Mouse (Mus musculus) MEL (cell line): Measurements from ENCODE around the gene Selenon. TPM values are rescaled to one million over a fixed set of nuclear protein-coding genes. Genes with fewer than 3 reads are reported as not detected.
A peak's percentile ranks its signal among the peaks of the same experiment; 100 is the strongest.

Experiments
- DNase-seq: peaks from one replicate; pipeline ENCODE4 v3.0.0; 2011; ENCODE audit warnings: low read depth, low spot score
- H3K27ac ChIP-seq: 2 replicates; pipeline ENCODE4 v1.5.1; 2012; ENCODE audit warnings: low read depth, mild to moderate bottlenecking, control low read depth, low read length, moderate library complexity; ENCODE audit not compliant: control insufficient read depth
- H3K27me3 ChIP-seq, 2 experiments: fragments of 150-350 bp in 1 of 2; sonication (generic) in 1 of 2; 2 replicates each; pipeline ENCODE4 v1.6.1; 2012; ENCODE audit warnings: low read length in 2 of 2, mild to moderate bottlenecking in 2 of 2, improper control_type of control experiment in 1 of 2, moderate library complexity in 1 of 2; ENCODE audit not compliant: insufficient read depth in 2 of 2, control insufficient read depth in 1 of 2
- H3K36me3 ChIP-seq, 2 experiments: 2 replicates each; pipeline ENCODE4 v1.6.1; 2012 to 2014; ENCODE audit warnings: low read length in 2 of 2, improper control_type of control experiment in 1 of 2, inconsistent platforms in 1 of 2, mild to moderate bottlenecking in 1 of 2; ENCODE audit not compliant: insufficient read depth in 2 of 2, control insufficient read depth in 1 of 2
- H3K4me1 ChIP-seq, 2 experiments: fragments of 150-350 bp in 1 of 2; sonication (generic) in 1 of 2; 2 replicates each; pipeline ENCODE4 v1.6.1; 2012; ENCODE audit warnings: low read length in 2 of 2, improper control_type of control experiment in 1 of 2, mild to moderate bottlenecking in 1 of 2; ENCODE audit not compliant: insufficient read depth in 2 of 2, control insufficient read depth in 1 of 2
- H3K4me3 ChIP-seq, 2 experiments: fragments of 150-350 bp in 1 of 2; sonication (generic) in 1 of 2; 2 replicates each; pipeline ENCODE4 v1.5.1; 2012; ENCODE audit warnings: low read depth in 2 of 2, low read length in 2 of 2, mild to moderate bottlenecking in 2 of 2, moderate library complexity in 2 of 2, control low read depth in 1 of 2, improper control_type of control experiment in 1 of 2; ENCODE audit not compliant: control insufficient read depth in 1 of 2, insufficient read depth in 1 of 2
- H3K79me2 ChIP-seq: 2 replicates; pipeline ENCODE4 v1.6.1; 2012; ENCODE audit warnings: mild to moderate bottlenecking, low read length, moderate library complexity; ENCODE audit not compliant: control insufficient read depth, poor library complexity, insufficient read depth
- H3K9ac ChIP-seq: 2 replicates; pipeline ENCODE4 v1.6.1; 2012; ENCODE audit warnings: low read depth, mild to moderate bottlenecking, control low read depth, low read length, moderate library complexity; ENCODE audit not compliant: control insufficient read depth, poor library complexity, severe bottlenecking
- H3K9me3 ChIP-seq: fragments of 150-350 bp; sonication (generic); replicated peaks from 2 replicates; pipeline ENCODE4 v1.6.1; 2012; ENCODE audit warnings: mild to moderate bottlenecking, low read length, improper control_type of control experiment, moderate library complexity; ENCODE audit not compliant: insufficient read depth
- BHLHE40 ChIP-seq: IDR thresholded peaks from 2 replicates; pipeline ENCODE4 v1.6.1; 2012; ENCODE audit warnings: low read depth, mild to moderate bottlenecking, inconsistent platforms, low read length, improper control_type of control experiment, borderline replicate concordance
- EP300 ChIP-seq, 2 experiments: IDR thresholded peaks; 2 replicates each; pipeline ENCODE4 v1.6.1; 2011; ENCODE audit warnings: improper control_type of control experiment in 2 of 2, low read length in 2 of 2, low read depth in 1 of 2, mild to moderate bottlenecking in 1 of 2
- JUND ChIP-seq: IDR thresholded peaks from 2 replicates; pipeline ENCODE4 v1.6.1; 2011; ENCODE audit warnings: low read depth, mild to moderate bottlenecking, improper control_type of control experiment, low read length
- RAD21 ChIP-seq: IDR thresholded peaks from 2 replicates; pipeline ENCODE4 v1.6.1; 2011; ENCODE audit warnings: mild to moderate bottlenecking, low read depth, low read length, improper control_type of control experiment
- RCOR1 ChIP-seq: IDR thresholded peaks from 2 replicates; pipeline ENCODE4 v1.6.1; 2012; ENCODE audit warnings: low read depth, mild to moderate bottlenecking, inconsistent platforms, low read length, improper control_type of control experiment
- TAL1 ChIP-seq: IDR thresholded peaks from 2 replicates; pipeline ENCODE4 v1.6.1; 2012; ENCODE audit warnings: mild to moderate bottlenecking, inconsistent platforms, low read length, moderate library complexity, mixed read lengths
- UBTF ChIP-seq: IDR thresholded peaks from 2 replicates; pipeline ENCODE4 v1.6.1; 2012; ENCODE audit warnings: low read depth, mild to moderate bottlenecking, inconsistent platforms, low read length, improper control_type of control experiment, moderate library complexity, borderline replicate concordance; ENCODE audit not compliant: insufficient read depth
- polyA plus RNA-seq, 2 experiments: library from polyadenylated mRNA; stranded (reverse) in 1 of 2; unstranded in 1 of 2; fragments of >175 nt in 1 of 2; fragments of >200 nt in 1 of 2; gene quantifications; 2 replicates each; pipeline versions ENCODE4 v1.2.1 to v1.2.4; 2012; ENCODE audit warnings: low replicate concordance in 2 of 2, low read depth in 1 of 2; ENCODE audit not compliant: insufficient read length in 2 of 2, insufficient read depth in 1 of 2, missing spikeins in 1 of 2
- total RNA-seq: library from RNA; depleted of rRNA; stranded (reverse); fragments of 300-350 nt; gene quantifications from 2 replicates; pipeline ENCODE4 v1.2.3, GENCODE M21; 2012; rRNA removed

The Selenon gene
- total and polyA plus RNA-seq, 3 experiments: 2.9 to 16.3 TPM; not detected in 1

DNA sequence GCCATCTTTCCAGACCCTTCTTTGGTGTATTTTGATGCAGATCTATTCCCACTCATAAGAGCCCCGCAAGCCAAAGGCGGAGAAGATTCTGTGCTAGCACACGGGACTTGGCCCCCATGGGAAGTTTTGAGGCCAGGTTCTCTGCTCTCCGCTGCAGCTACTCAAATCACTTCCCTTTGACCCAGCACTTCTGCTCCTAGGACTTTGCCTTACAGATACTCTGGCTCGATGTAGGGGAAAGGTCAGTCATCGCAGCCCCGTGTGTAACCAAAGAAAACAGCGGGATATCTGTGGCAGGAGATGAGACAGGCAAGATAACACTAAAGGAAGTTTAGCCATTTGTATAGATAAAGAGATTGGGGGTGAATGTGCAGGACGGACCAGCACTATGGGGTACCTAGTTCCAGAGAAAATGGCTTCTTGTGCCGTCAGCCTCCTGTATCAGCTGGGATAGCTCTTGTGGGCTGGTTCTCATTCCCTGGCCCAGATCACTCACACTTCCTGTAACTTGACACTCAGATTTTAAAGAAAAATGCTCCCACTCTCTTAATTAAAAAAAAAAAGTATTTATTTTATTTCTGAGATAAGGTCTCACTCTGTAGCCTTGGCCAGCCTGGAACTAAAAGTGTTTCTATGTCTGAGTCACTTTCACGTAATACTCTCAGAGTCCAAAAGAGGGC, 61.8 kb downstream of the Selenon start:
- Histone ChIP-seq H3K27me3 (peaks cover under 1 to 2% of the 10 kb centered on the region in 2 experiments; a peak in 2 of 4 replicates), H3K9ac (no peak overlapping the region), H3K36me3 (peaks cover 0 to 9% of the 10 kb centered on the region in 2 experiments; a peak in 2 of 4 replicates), H3K27ac (no peak overlapping the region), H3K4me1 (peaks cover 0 to 21% of the 10 kb centered on the region in 2 experiments; a peak in 3 of 4 replicates), H3K4me3 (no peak overlapping the region), H3K79me2 (no peaks in the 10 kb centered on the region), H3K9me3 (no peaks in the 10 kb centered on the region)
- DNase-seq: no peak
- TF ChIP-seq JUND: no peak
- TF ChIP-seq RAD21: peak; percentile 7; the same call in 1 of the 2 replicates

DNA sequence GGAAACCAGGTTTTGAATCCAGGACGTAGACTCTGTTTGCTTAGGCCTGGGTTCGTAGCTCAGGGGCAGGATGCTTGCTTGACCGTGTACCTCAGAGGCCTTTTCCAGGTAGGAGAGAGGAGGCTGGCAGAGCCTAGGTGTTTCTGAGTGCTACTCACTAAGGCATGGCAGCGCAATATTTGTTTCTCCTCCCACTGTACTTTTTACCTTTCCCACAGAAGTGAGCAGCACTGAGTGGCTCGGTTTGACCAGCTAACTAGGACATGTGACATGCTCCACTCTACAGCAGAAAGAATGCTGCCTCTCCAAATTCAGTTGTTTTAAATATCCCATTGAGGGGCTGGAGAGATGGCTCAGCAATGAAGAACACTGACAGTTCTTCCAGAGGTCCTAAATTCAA, 63.8 kb downstream of the Selenon start:
- Histone ChIP-seq H3K27me3 (peaks cover 2% of the 10 kb centered on the region in 2 experiments; a peak in 2 of 4 replicates), H3K4me1 (peaks cover 0 to 6% of the 10 kb centered on the region in 2 experiments; a peak in 2 of 4 replicates), H3K27ac (no peak overlapping the region), H3K36me3 (0 out of 4 replicates have a peak, but pooled peaks cover 0 to 2% of the 10 kb centered on the region in 2 experiments), H3K9me3 (no peaks in the 10 kb centered on the region), H3K4me3 (no peak overlapping the region), H3K9ac (no peak overlapping the region), H3K79me2 (no peaks in the 10 kb centered on the region)
- no peak for DNase-seq
- TF ChIP-seq RAD21 (no peak), TAL1 (no peak), BHLHE40 (no peak), RCOR1 (no peak), UBTF (no peak), EP300 (IDR thresholded peaks at IDR 0.05; ENCODE audit: low read depth in 1 of 2, low read length in 2 of 2) (no peak)
- TF ChIP-seq, all 39 proteins: peak for 0

Other genes starting within 250 kb of the Selenon start
- not detected in 2 replicates for gene Trim63, start 237.0 kb downstream of the Selenon start, total RNA-seq
- not detected for gene Trim63, start 237.0 kb downstream of the Selenon start, polyA plus RNA-seq
- 0.46 and 0.54 TPM in 2 replicates for gene Slc30a2, start 209.0 kb downstream of the Selenon start, total RNA-seq
- gene Slc30a2, start 209.0 kb downstream of the Selenon start, polyA plus RNA-seq: under 1 TPM in 1 of 2 experiments, not detected in 1; 0.39 TPM
- 0.03 and 0.04 TPM in 2 replicates for gene Extl1, start 168.3 kb downstream of the Selenon start, total RNA-seq
- under 1 TPM in 1 of 2 experiments, not detected in 1; 0.33 TPM for gene Extl1, start 168.3 kb downstream of the Selenon start, polyA plus RNA-seq
- 6.0 TPM in 2 replicates for gene Pafah2, start 155.8 kb downstream of the Selenon start, total RNA-seq
- gene Pafah2, start 155.8 kb downstream of the Selenon start, polyA plus RNA-seq: 10 to 100 TPM in 1 of 2 experiments, not detected in 1; 10.6 TPM
- 200 and 214 TPM in 2 replicates for gene Stmn1, start 83.8 kb downstream of the Selenon start, total RNA-seq
- 100 to 1,000 TPM in 1 of 2 experiments, not detected in 1; 350 TPM for gene Stmn1, start 83.8 kb downstream of the Selenon start, polyA plus RNA-seq
- gene Paqr7, start 55.5 kb downstream of the Selenon start, total RNA-seq: 0.19 and 0.26 TPM in 2 replicates
- 1 to 10 TPM in 1 of 2 experiments, not detected in 1; 2.4 TPM for gene Paqr7, start 55.5 kb downstream of the Selenon start, polyA plus RNA-seq
- 12.8 and 14.9 TPM in 2 replicates for gene Aunip, start 41.2 kb downstream of the Selenon start, total RNA-seq
- gene Aunip, start 41.2 kb downstream of the Selenon start, polyA plus RNA-seq: 10 to 100 TPM in 1 of 2 experiments, not detected in 1; 20.6 TPM
- gene Mtfr1l, start 16.8 kb downstream of the Selenon start, total RNA-seq: 44.3 and 52.0 TPM in 2 replicates
- gene Mtfr1l, start 16.8 kb downstream of the Selenon start, polyA plus RNA-seq: 10 to 100 TPM in 1 of 2 experiments, not detected in 1; 88.3 TPM
- 1.6 and 1.9 TPM in 2 replicates for gene Man1c1, start 152.1 kb upstream of the Selenon start, total RNA-seq
- 1 to 10 TPM in 1 of 2 experiments, not detected in 1; 5.2 TPM for gene Man1c1, start 152.1 kb upstream of the Selenon start, polyA plus RNA-seq
- 16.6 and 24.8 TPM in 2 replicates for gene Ldlrap1, start 215.9 kb upstream of the Selenon start, total RNA-seq
- 10 to 100 TPM in 1 of 2 experiments, not detected in 1; 23.7 TPM for gene Ldlrap1, start 215.9 kb upstream of the Selenon start, polyA plus RNA-seq